Mouse (Mus musculus): Measurements from ENCODE around the gene Gm20877. TPM values are rescaled to one million over a fixed set of nuclear protein-coding genes. Genes with fewer than 3 reads are reported as not detected.
"Not testable (repeated sequence)": the region's sequence is repeated elsewhere in the genome, so short reads cannot be mapped to it uniquely, and the experiment has no call there.

Gm20877 gene
- total RNA-seq (2015), result not detected in 2 replicates
- not detected in 2 replicates for total RNA-seq (2017)

DNA sequence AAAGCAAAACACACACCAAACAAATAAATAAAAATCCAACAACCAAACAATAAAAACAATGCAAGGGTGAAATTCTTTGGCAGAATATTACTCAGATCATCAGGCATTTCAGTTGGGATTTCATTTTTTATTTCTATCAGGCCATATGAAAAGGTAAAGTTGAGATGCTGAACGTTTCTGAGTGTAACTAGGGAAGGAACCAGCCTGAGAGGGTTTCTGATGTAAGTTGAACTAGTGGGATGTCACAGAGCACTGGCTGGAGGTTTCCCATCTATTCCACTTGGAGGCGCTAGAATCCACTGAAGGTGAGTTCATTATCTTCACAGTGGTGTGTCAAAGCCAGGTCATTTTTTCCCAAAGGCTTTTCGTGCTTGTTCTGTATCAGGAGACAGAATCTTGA lies at the start of gene Gm20877:
TSS of gene Gm20877 (plus strand) at position 301 of the 400 bp plus-strand sequence.
- not testable (repeated sequence) for ATAC-seq (replicated peaks; ENCODE audit: poor library complexity)

Data from megakaryocyte progenitor cell, adult 5-6 weeks (primary cell).